In the genomic region with DNA sequence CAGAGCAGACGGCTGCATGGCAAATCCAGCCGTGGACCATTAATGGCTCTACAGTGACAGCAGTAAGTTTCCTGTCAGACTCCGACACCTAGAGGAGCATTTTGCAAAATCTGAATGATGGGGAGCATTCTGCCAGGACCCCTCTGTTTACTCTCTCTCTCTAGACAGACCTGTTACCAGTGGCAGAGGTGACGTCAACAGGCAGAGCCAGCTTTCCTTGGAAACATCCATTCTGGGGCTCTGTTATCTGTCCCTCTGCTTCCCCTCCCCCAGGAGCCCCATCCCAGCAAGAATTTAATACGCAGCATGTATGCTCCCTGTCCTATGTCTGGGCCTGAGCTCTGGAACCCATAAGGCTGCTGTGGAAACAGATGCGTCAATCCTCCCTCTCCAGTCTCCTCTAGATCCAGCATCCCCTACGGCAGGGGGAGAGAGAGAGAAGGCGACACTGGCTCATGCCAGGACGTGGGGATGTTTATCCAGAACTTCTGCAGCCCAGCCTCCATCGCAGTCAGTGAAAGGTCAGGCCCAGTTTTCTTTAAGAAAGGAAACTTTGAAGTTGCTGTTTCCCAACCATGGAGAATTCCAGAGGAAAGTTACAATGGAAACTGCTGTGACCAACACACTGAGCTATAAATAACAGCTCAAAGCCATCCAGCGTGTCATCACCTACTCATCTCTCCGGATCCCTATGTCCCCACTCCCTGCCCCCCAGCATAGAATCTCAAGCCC, we compare ENCODE assay signal across 18 mouse cellular contexts. TPM values are rescaled to one million over a fixed set of nuclear protein-coding genes. Genes with fewer than 3 reads are reported as not detected.
DNase-seq lines count a peak whose midpoint lies in the region; ATAC-seq lines count a peak whose summit lies in the region.
"Had no signal": no experiment of that assay in that cellular context is flagged by ENCODE, and none has a peak within 500 bp of the region (broad histone marks: within the 10 kb centered on the region; RNA-seq: fewer than 3 reads in every experiment).

No protein-coding gene starts in this region.

- no peak overlapping the region for H3K27ac ChIP-seq in midbrain, embryonic 11.5 days (ENCODE audit: low read depth, low read length)
- no peak overlapping the region for H3K27ac ChIP-seq in midbrain, embryonic 13.5 days
- H3K27ac ChIP-seq in lung, embryonic 16.5 days (ENCODE audit: low read length) = peak overlapping the region; percentile 44
- H3K27ac ChIP-seq in forebrain, embryonic 12.5 days = no peak overlapping the region
- H3K27ac ChIP-seq: neural tube, embryonic 15.5 days had no signal

- H3K4me2 ChIP-seq in midbrain, embryonic 11.5 days = no peak overlapping the region
- no peak overlapping the region for H3K4me2 ChIP-seq in midbrain, embryonic 13.5 days (replicated peaks)
- H3K4me2 ChIP-seq in lung, embryonic 16.5 days (ENCODE audit: low read depth, low read length) = no peak overlapping the region
- H3K4me2 ChIP-seq in forebrain, embryonic 12.5 days = no peak overlapping the region
- H3K4me2 ChIP-seq: neural tube, embryonic 15.5 days had no signal

- H3K36me3 ChIP-seq in midbrain, embryonic 11.5 days (ENCODE audit: control insufficient read depth, insufficient read depth, low read length) = no peaks in the 10 kb centered on the region
- no peaks in the 10 kb centered on the region for H3K36me3 ChIP-seq in midbrain, embryonic 13.5 days
- no peaks in the 10 kb centered on the region for H3K36me3 ChIP-seq in lung, embryonic 16.5 days (ENCODE audit: control insufficient read depth, insufficient read depth, low read length)
- no peaks in the 10 kb centered on the region for H3K36me3 ChIP-seq in forebrain, embryonic 12.5 days (replicated peaks)
- H3K36me3 ChIP-seq: neural tube, embryonic 15.5 days had no signal

- no peaks in the 10 kb centered on the region for H3K4me1 ChIP-seq in midbrain, embryonic 11.5 days (ENCODE audit: control insufficient read depth, insufficient read depth, low read length)
- no peaks in the 10 kb centered on the region for H3K4me1 ChIP-seq in midbrain, embryonic 13.5 days (replicated peaks)
- peaks cover 8% of the 10 kb centered on the region; the same call in 1 of the 2 replicates for H3K4me1 ChIP-seq in lung, embryonic 16.5 days (replicated peaks; ENCODE audit: control insufficient read depth, insufficient read depth, low read length)
- no peaks in the 10 kb centered on the region for H3K4me1 ChIP-seq in forebrain, embryonic 12.5 days
- H3K4me1 ChIP-seq: megakaryocyte, embryonic 14.5 days; neural tube, embryonic 15.5 days had no signal

- DNase-seq in heart, adult 11 months = peak; percentile 88
- no peak for DNase-seq in heart, adult 8-10 months (ENCODE audit: low spot score)
- DNase-seq in midbrain, embryonic 11.5 days (ENCODE audit: low spot score, missing footprints) = peak; percentile 69
- DNase-seq in spleen, postnatal 36 days (ENCODE audit: low spot score in 2 of 2) = no peak
- DNase-seq: B cell, adult 2 months; cerebellum, adult 11-12 months; embryo, embryonic 11 days; gastrocnemius, postnatal 36 days; liver; right cerebral cortex, adult 18-20 months; spleen, adult 18-20 months; thymus, postnatal 4 days had no signal

- H3K27me3 ChIP-seq in midbrain, embryonic 11.5 days (ENCODE audit: control insufficient read depth, insufficient read depth, low read length) = no peaks in the 10 kb centered on the region
- H3K27me3 ChIP-seq in midbrain, embryonic 13.5 days = no peaks in the 10 kb centered on the region
- no peaks in the 10 kb centered on the region for H3K27me3 ChIP-seq in lung, embryonic 16.5 days (ENCODE audit: control insufficient read depth, insufficient read depth, low read depth, low read length)
- no peaks in the 10 kb centered on the region for H3K27me3 ChIP-seq in forebrain, embryonic 12.5 days
- H3K27me3 ChIP-seq: neural tube, embryonic 15.5 days had no signal

- no peak overlapping the region for H3K4me3 ChIP-seq in midbrain, embryonic 11.5 days (ENCODE audit: low read depth, low read length)
- H3K4me3 ChIP-seq in midbrain, embryonic 13.5 days (replicated peaks) = no peak overlapping the region
- no peak overlapping the region for H3K4me3 ChIP-seq in lung, embryonic 16.5 days (ENCODE audit: low read length)
- H3K4me3 ChIP-seq in forebrain, embryonic 12.5 days (replicated peaks) = no peak overlapping the region
- H3K4me3 ChIP-seq: megakaryocyte, embryonic 14.5 days; neural tube, embryonic 15.5 days had no signal

- ATAC-seq in midbrain, embryonic 11.5 days (ENCODE audit: low FRiP score) = no peak
- no peak for ATAC-seq in midbrain, embryonic 13.5 days
- peak; percentile 89 for ATAC-seq in lung, embryonic 16.5 days (ENCODE audit: low read depth)
- ATAC-seq in forebrain, embryonic 12.5 days (ENCODE audit: low FRiP score) = no peak
- ATAC-seq: forebrain, embryonic 16.5 days had no signal

- H3K9ac ChIP-seq in midbrain, embryonic 11.5 days (ENCODE audit: low read length) = no peak overlapping the region
- H3K9ac ChIP-seq in midbrain, embryonic 13.5 days (replicated peaks) = no peak overlapping the region
- no peak overlapping the region; the same call in 1 of the 2 replicates for H3K9ac ChIP-seq in lung, embryonic 16.5 days (ENCODE audit: low read length)
- no peak overlapping the region for H3K9ac ChIP-seq in forebrain, embryonic 12.5 days
- H3K9ac ChIP-seq: neural tube, embryonic 15.5 days had no signal

- H3K9me3 ChIP-seq in midbrain, embryonic 11.5 days (ENCODE audit: control insufficient read depth, low read length) = no peaks in the 10 kb centered on the region
- H3K9me3 ChIP-seq in midbrain, embryonic 13.5 days = no peaks in the 10 kb centered on the region
- H3K9me3 ChIP-seq in lung, embryonic 16.5 days (ENCODE audit: control insufficient read depth, low read length) = no peaks in the 10 kb centered on the region
- no peaks in the 10 kb centered on the region for H3K9me3 ChIP-seq in forebrain, embryonic 12.5 days
- H3K9me3 ChIP-seq: neural tube, embryonic 15.5 days had no signal

- WGBS in midbrain, embryonic 11.5 days = 83% methylated on average over 12 of the region's 12 CpGs
- 86% methylated on average over 12 of the region's 12 CpGs for WGBS in midbrain, embryonic 13.5 days
- WGBS in lung, embryonic 16.5 days = 34% methylated on average over 12 of the region's 12 CpGs
- WGBS in forebrain, embryonic 12.5 days = 87% methylated on average over 12 of the region's 12 CpGs

RNA-seq across cellular contexts. Expression of gene Mark1, which starts 48.3 kb away (rescaled TPM):
- 1 to 10 TPM; 8.0 to 9.2 (median 8.6) TPM for total RNA-seq in heart, adult 8-10 months (2022)
- polyA plus RNA-seq in midbrain, embryonic 11.5 days (2014; fragmentation: Nextera tagmentation; extraction: Ambion mirVana) = 5.3 and 5.8 TPM in 2 replicates
- polyA plus RNA-seq in midbrain, embryonic 13.5 days (2015; fragmentation: Nextera tagmentation; extraction: Ambion mirVana) = 13.0 TPM in 2 replicates
- 1.6 and 1.7 TPM in 2 replicates for polyA plus RNA-seq in lung, embryonic 16.5 days (2015; fragmentation: Nextera tagmentation; extraction: Ambion mirVana)
- polyA plus RNA-seq in forebrain, embryonic 12.5 days (2016; fragmentation: Nextera tagmentation; extraction: Ambion mirVana) = 8.2 and 8.4 TPM in 2 replicates

Comparison
In these comparisons a context has a peak if more than half of its experiments do, and no peak if none do; other contexts are left out.
1. DNase-seq: peak in heart, adult 11 months (single experiment) and midbrain, embryonic 11.5 days (single experiment); none in heart, adult 8-10 months (single experiment) and spleen, postnatal 36 days (0 of 2).